Mouse (Mus musculus): ENCODE measurements around the gene Lig3.

The Lig3 gene

GRCm38 (mm10) chr11:82780983-82781903 lies at the start of gene Lig3:
Lig3 (plus strand) TSS chr11:82781108.
- peak; percentile 94 for DNase-seq (ENCODE audit: low spot score)

- no peak for DNase-seq (ENCODE audit: low spot score)
Measured at GRCm38 (mm10) chr11:82734227-82734626, 46.7 kb upstream of the Lig3 start.

GRCm38 (mm10) chr11:82739006-82739405 lies 41.9 kb upstream of the Lig3 start:
- DNase-seq (ENCODE audit: low spot score), result no peak

- peak; percentile 20 for DNase-seq (ENCODE audit: low spot score)
Measured at GRCm38 (mm10) chr11:82746138-82746537, 34.8 kb upstream of the Lig3 start.

GRCm38 (mm10) chr11:82746857-82747366 lies 34.0 kb upstream of the Lig3 start:
- no peak for DNase-seq (ENCODE audit: low spot score)

- no peak for DNase-seq (ENCODE audit: low spot score)
Measured at GRCm38 (mm10) chr11:82752349-82753115, 28.4 kb upstream of the Lig3 start.

- no peak for DNase-seq (ENCODE audit: low spot score)
Measured at GRCm38 (mm10) chr11:82755919-82756318, 25.0 kb upstream of the Lig3 start.

GRCm38 (mm10) chr11:82762286-82762829 lies 18.6 kb upstream of the Lig3 start:
- no peak for DNase-seq (ENCODE audit: low spot score)

- DNase-seq (ENCODE audit: low spot score), result no peak
Measured at GRCm38 (mm10) chr11:82763261-82763660, 17.6 kb upstream of the Lig3 start.

- DNase-seq (ENCODE audit: low spot score), result peak; percentile 95
Measured at GRCm38 (mm10) chr11:82763742-82764437, 17.0 kb upstream of the Lig3 start, which contains the start of the genes Cct6b and Zfp830. Cct6b (minus strand) TSS chr11:82764321. Zfp830 (plus strand) TSS chr11:82764345.

GRCm38 (mm10) chr11:82764438-82764924 lies 16.4 kb upstream of the Lig3 start:
- DNase-seq (ENCODE audit: low spot score), result no peak

GRCm38 (mm10) chr11:82780134-82780533 lies 774 bp upstream of the Lig3 start:
- no peak for DNase-seq (ENCODE audit: low spot score)

- no peak for DNase-seq (ENCODE audit: low spot score)
Measured at GRCm38 (mm10) chr11:82782197-82782596, 1.3 kb downstream of the Lig3 start.

GRCm38 (mm10) chr11:82783453-82783852 lies 2.5 kb downstream of the Lig3 start:
- no peak for DNase-seq (ENCODE audit: low spot score)

GRCm38 (mm10) chr11:82806656-82807055 lies 25.7 kb downstream of the Lig3 start:
- DNase-seq (ENCODE audit: low spot score), result no peak

GRCm38 (mm10) chr11:82807370-82807769 lies 26.5 kb downstream of the Lig3 start:
- DNase-seq (ENCODE audit: low spot score), result no peak

- DNase-seq (ENCODE audit: low spot score), result no peak
Measured at GRCm38 (mm10) chr11:82808485-82808884, 27.6 kb downstream of the Lig3 start.

- peak; percentile 34 for DNase-seq (ENCODE audit: low spot score)
Measured at GRCm38 (mm10) chr11:82819350-82819749, 38.4 kb downstream of the Lig3 start.

- DNase-seq (ENCODE audit: low spot score), result no peak
Measured at GRCm38 (mm10) chr11:82820788-82821456, 40.0 kb downstream of the Lig3 start.

- no peak for DNase-seq (ENCODE audit: low spot score)
Measured at GRCm38 (mm10) chr11:82826818-82827217, 45.9 kb downstream of the Lig3 start.

Measured in urinary bladder, postnatal 25 days (tissue).